Mouse (Mus musculus) kidney, adult 9 months (tissue): Measurements from ENCODE around the gene Elp4.

Experiments
- DNase-seq: peaks from one replicate; pipeline ENCODE4 v3.0.0; 2022

Gene Elp4

GRCm38 (mm10) chr2:105903896-105904756 lies at the start of gene Elp4, which contains the start of gene Immp1l:
Elp4 (minus strand) TSS chr2:105904564.
Immp1l (plus strand) TSS chr2:105904638.
- DNase-seq: peak; percentile 98

- DNase-seq: no peak
Observed at GRCm38 (mm10) chr2:105953862-105954261, 49.5 kb upstream of the Elp4 start.

- peak; percentile 30 for DNase-seq
Observed at GRCm38 (mm10) chr2:105951350-105951940, 47.1 kb upstream of the Elp4 start.

- no peak for DNase-seq
Observed at GRCm38 (mm10) chr2:105950131-105950530, 45.8 kb upstream of the Elp4 start.

GRCm38 (mm10) chr2:105917623-105918346 lies 13.4 kb upstream of the Elp4 start:
- DNase-seq: no peak

GRCm38 (mm10) chr2:105916671-105917070 lies 12.3 kb upstream of the Elp4 start:
- no peak for DNase-seq

GRCm38 (mm10) chr2:105913655-105914366 lies 9.4 kb upstream of the Elp4 start:
- no peak for DNase-seq

GRCm38 (mm10) chr2:105910611-105911010 lies 6.2 kb upstream of the Elp4 start:
- DNase-seq: peak; percentile 44

- peak; percentile 73 for DNase-seq
Observed at GRCm38 (mm10) chr2:105908351-105908750, 4.0 kb upstream of the Elp4 start.

- DNase-seq: no peak
Observed at GRCm38 (mm10) chr2:105904757-105905146, 388 bp upstream of the Elp4 start.

GRCm38 (mm10) chr2:105890816-105891215 lies 13.5 kb downstream of the Elp4 start:
- DNase-seq: no peak

- no peak for DNase-seq
Observed at GRCm38 (mm10) chr2:105873403-105873802, 31.0 kb downstream of the Elp4 start.

- peak; percentile 10 for DNase-seq
Observed at GRCm38 (mm10) chr2:105854740-105855139, 49.6 kb downstream of the Elp4 start.

- no peak for DNase-seq
Observed at GRCm38 (mm10) chr2:105852971-105853370, 51.4 kb downstream of the Elp4 start.

GRCm38 (mm10) chr2:105851714-105852293 lies 52.6 kb downstream of the Elp4 start:
- DNase-seq: no peak

GRCm38 (mm10) chr2:105843151-105843550 lies 61.2 kb downstream of the Elp4 start:
- DNase-seq: no peak

- no peak for DNase-seq
Observed at GRCm38 (mm10) chr2:105817965-105818364, 86.4 kb downstream of the Elp4 start.

GRCm38 (mm10) chr2:105815170-105815569 lies 89.2 kb downstream of the Elp4 start:
- no peak for DNase-seq

GRCm38 (mm10) chr2:105813041-105813440 lies 91.3 kb downstream of the Elp4 start:
- no peak for DNase-seq

GRCm38 (mm10) chr2:105810286-105810685 lies 94.1 kb downstream of the Elp4 start:
- no peak for DNase-seq

GRCm38 (mm10) chr2:105806571-105806970 lies 97.8 kb downstream of the Elp4 start:
- no peak for DNase-seq

GRCm38 (mm10) chr2:105806047-105806446 lies 98.3 kb downstream of the Elp4 start:
- DNase-seq: no peak

GRCm38 (mm10) chr2:105805210-105805609 lies 99.2 kb downstream of the Elp4 start:
- no peak for DNase-seq
